Mouse (Mus musculus): ENCODE data around the gene Esrrg.

GRCm38 (mm10) chr1:187608261-187608921, at the start of gene Esrrg:
- TF ChIP-seq CTCF (IDR thresholded peaks at IDR 0.05; ENCODE audit: low read depth, low read length) (no peak), GATA1 (IDR thresholded peaks at IDR 0.05; ENCODE audit: borderline replicate concordance, low read length) (no peak)
